Mouse (Mus musculus) testis, adult 2 months (tissue): Measurements from ENCODE around the gene Tmsb10.

ENCODE experiments used
- CTCF ChIP-seq: fragments of 200-500 bp; IDR thresholded peaks from 2 replicates; pipeline ENCODE4 v1.5.1; 2012; ENCODE audit warnings: low read depth, mild to moderate bottlenecking, inconsistent platforms, low read length, moderate library complexity; ENCODE audit not compliant: control insufficient read depth, insufficient read depth, insufficient replicate concordance
- POLR2A ChIP-seq: fragments of 200-500 bp; IDR thresholded peaks from 2 replicates; pipeline ENCODE4 v1.6.1; 2012; ENCODE audit warnings: low read depth, mild to moderate bottlenecking, inconsistent platforms, low read length, moderate library complexity; ENCODE audit not compliant: control insufficient read depth

GRCm38 (mm10) chr6:72971074-72971473 is 12.5 kb upstream of the Tmsb10 start:
- TF ChIP-seq CTCF (no peak), POLR2A (no peak)
